Mouse (Mus musculus) spleen, adult 18-20 months (tissue): ENCODE measurements at regions not wholly inside any gene's neighbourhood (a gene's known extent, or its start where the extent isn't known, plus 50 kb on each side); places are given as distances from the start of the nearest gene placed in this dataset.

Experiments
- DNase-seq, 2 experiments: peaks; one replicate each; pipeline ENCODE4 v3.0.0; 2022; ENCODE audit warnings: mixed read lengths in 2 of 2

GRCm38 (mm10) chr10:24519795-24520512 is 75.3 kb upstream of the Ccn2 start:
- no peak for DNase-seq

GRCm38 (mm10) chr10:24520515-24520914 is 74.7 kb upstream of the Ccn2 start:
- DNase-seq: no peak

- DNase-seq: no peak
Observed at GRCm38 (mm10) chr10:24532776-24533175, 62.5 kb upstream of the Ccn2 start.

GRCm38 (mm10) chr10:24534901-24535300 is 60.3 kb upstream of the Ccn2 start:
- no peak for DNase-seq

GRCm38 (mm10) chr10:24535461-24535860 is 59.8 kb upstream of the Ccn2 start:
- DNase-seq: no peak

- DNase-seq: no peak
Observed at GRCm38 (mm10) chr10:24541990-24542389, 53.3 kb upstream of the Ccn2 start.
